8 mouse cellular contexts compared by ENCODE assay signal in the genomic region with DNA sequence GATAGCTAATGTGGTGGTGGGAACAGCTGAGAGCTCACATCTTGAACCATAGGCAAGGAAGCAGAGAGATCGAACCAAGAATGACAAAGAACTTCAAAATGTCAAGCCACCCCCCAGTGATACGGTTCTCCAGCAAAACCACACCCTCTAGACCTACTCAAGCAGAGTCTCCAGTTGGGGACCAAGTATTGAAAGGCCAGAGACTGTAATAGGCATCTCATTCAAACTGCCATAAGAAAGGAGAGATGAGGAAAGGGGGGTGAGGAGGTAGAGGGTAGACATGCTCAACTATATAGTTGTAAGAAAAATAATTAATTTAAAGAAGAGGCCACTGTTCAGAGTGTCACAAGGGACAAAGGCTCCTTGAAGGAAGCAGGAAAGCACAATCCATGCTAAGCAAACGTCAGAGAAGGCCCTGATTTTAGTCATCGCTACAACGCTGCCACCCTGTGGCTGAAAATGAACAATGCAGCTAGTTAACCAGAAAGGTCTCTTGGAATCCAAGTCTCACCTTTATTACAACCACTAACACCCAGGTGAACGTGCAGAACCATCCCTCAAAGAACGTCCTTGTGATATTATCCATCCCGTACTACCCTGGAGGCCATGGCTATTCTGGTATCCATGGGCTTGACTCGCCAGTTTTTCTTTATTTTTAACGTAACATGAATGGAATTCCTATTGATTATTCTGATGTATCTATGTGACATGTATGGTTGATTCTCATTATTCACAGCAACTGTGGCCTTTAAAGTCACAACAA. TPM values are rescaled to one million over a fixed set of nuclear protein-coding genes. Genes with fewer than 3 reads are reported as not detected.
DNase-seq lines count a peak whose midpoint lies in the region; ATAC-seq lines count a peak whose summit lies in the region.

No protein-coding gene starts in this region.

- H3K4me1 ChIP-seq in kidney, embryonic 15.5 days = peaks cover 3% of the 10 kb centered on the region
- peaks cover 4% of the 10 kb centered on the region; the same call in 1 of the 2 replicates for H3K4me1 ChIP-seq in liver, embryonic 11.5 days (replicated peaks; ENCODE audit: control insufficient read depth, insufficient read depth, low read length)
- peaks cover 1% of the 10 kb centered on the region; the same call in 1 of the 2 replicates for H3K4me1 ChIP-seq in neural tube, embryonic 12.5 days

- H3K9ac ChIP-seq in kidney, embryonic 15.5 days = no peak overlapping the region
- H3K9ac ChIP-seq in liver, embryonic 11.5 days (ENCODE audit: low read depth, low read length) = no peak overlapping the region
- no peak overlapping the region for H3K9ac ChIP-seq in neural tube, embryonic 12.5 days

- no peak overlapping the region for H3K27ac ChIP-seq in kidney, embryonic 15.5 days
- H3K27ac ChIP-seq in liver, embryonic 11.5 days (ENCODE audit: low read depth, low read length) = no peak overlapping the region
- H3K27ac ChIP-seq in neural tube, embryonic 12.5 days = no peak overlapping the region

- WGBS in kidney, embryonic 15.5 days = 26% methylated on average over 10 of the region's 10 CpGs
- WGBS in liver, embryonic 11.5 days = 27% methylated on average over 10 of the region's 10 CpGs
- 29% methylated on average over 10 of the region's 10 CpGs for WGBS in neural tube, embryonic 12.5 days

- no peaks in the 10 kb centered on the region for H3K9me3 ChIP-seq in kidney, embryonic 15.5 days (replicated peaks)
- no peaks in the 10 kb centered on the region for H3K9me3 ChIP-seq in liver, embryonic 11.5 days (ENCODE audit: control insufficient read depth, low read length)
- 0 out of 2 replicates have a peak, but pooled peaks cover 4% of the 10 kb centered on the region for H3K9me3 ChIP-seq in neural tube, embryonic 12.5 days

- peak; percentile 56 for DNase-seq in A20 (ENCODE audit: low read depth, low spot score)
- peak; percentile 57 for DNase-seq in T-cell, adult 2 months (ENCODE audit: low spot score)
- peak; percentile 50 for DNase-seq in gastrocnemius, postnatal 14 days
- DNase-seq in liver, embryonic 11.5 days (ENCODE audit: low spot score) = peak; percentile 59
- peak; percentile 38 for DNase-seq in testis, postnatal 14 days (ENCODE audit: low spot score)

- no peaks in the 10 kb centered on the region for H3K36me3 ChIP-seq in kidney, embryonic 15.5 days
- H3K36me3 ChIP-seq in liver, embryonic 11.5 days (ENCODE audit: control insufficient read depth, insufficient read depth, low read length) = no peaks in the 10 kb centered on the region
- H3K36me3 ChIP-seq in neural tube, embryonic 12.5 days = no peaks in the 10 kb centered on the region

- no peaks in the 10 kb centered on the region for H3K27me3 ChIP-seq in kidney, embryonic 15.5 days
- no peaks in the 10 kb centered on the region for H3K27me3 ChIP-seq in liver, embryonic 11.5 days (replicated peaks; ENCODE audit: control insufficient read depth, insufficient read depth, low read length)
- H3K27me3 ChIP-seq in neural tube, embryonic 12.5 days (replicated peaks) = no peaks in the 10 kb centered on the region

- H3K4me3 ChIP-seq in kidney, embryonic 15.5 days (replicated peaks) = no peak overlapping the region
- H3K4me3 ChIP-seq in liver, embryonic 11.5 days (ENCODE audit: low read depth, low read length) = no peak overlapping the region
- H3K4me3 ChIP-seq in neural tube, embryonic 12.5 days = no peak overlapping the region

- ATAC-seq in common myeloid progenitor, adult 5-6 weeks (replicated peaks; ENCODE audit: low read depth, poor library complexity, severe bottlenecking) = peak; percentile 92
- ATAC-seq in kidney, embryonic 15.5 days (replicated peaks; ENCODE audit: low FRiP score) = 0 out of 2 replicates have a peak, but pooled peaks have one; percentile 44
- ATAC-seq in liver, embryonic 11.5 days (replicated peaks; ENCODE audit: low FRiP score) = peak; percentile 43; the same call in 1 of the 2 replicates
- ATAC-seq in neural tube, embryonic 12.5 days (ENCODE audit: low FRiP score, low read depth) = peak; percentile 43

- H3K4me2 ChIP-seq in kidney, embryonic 15.5 days = no peak overlapping the region
- H3K4me2 ChIP-seq in liver, embryonic 11.5 days = no peak overlapping the region
- H3K4me2 ChIP-seq in neural tube, embryonic 12.5 days (replicated peaks) = no peak overlapping the region

- intact Hi-C loops in gastrocnemius, postnatal 14 days (cut with DNase I; ENCODE audit: low total_unique reads) = loop anchor here (2.0 to 5.0 kb wide), 4 partner anchors 76 to 391 kb away; no protein-coding TSS in a partner anchor

RNA-seq across cellular contexts. Expression of a gene that starts 5.9 kb away (rescaled TPM):
- total RNA-seq in common myeloid progenitor, adult 5-6 weeks (2017) = 4.3 and 4.7 TPM in 2 replicates
- 10 to 100 TPM; 14.1 to 16.9 TPM for total RNA-seq in gastrocnemius, postnatal 14 days (2021)
- 31.1 and 31.4 TPM in 2 replicates for polyA plus RNA-seq in kidney, embryonic 15.5 days (2015; fragmentation: Nextera tagmentation; extraction: Ambion mirVana)
- polyA plus RNA-seq in liver, embryonic 11.5 days (2014; fragmentation: Nextera tagmentation; extraction: Ambion mirVana) = 12.8 and 12.9 TPM in 2 replicates
- polyA plus RNA-seq in neural tube, embryonic 12.5 days (2016; fragmentation: Nextera tagmentation; extraction: Ambion mirVana) = 9.4 and 9.6 TPM in 2 replicates
